Mouse (Mus musculus) Patski (cell line): Measurements from ENCODE around the gene Ap2s1. TPM values are rescaled to one million over a fixed set of nuclear protein-coding genes. Genes with fewer than 3 reads are reported as not detected.
"Not testable (repeated sequence)": the region's sequence is repeated elsewhere in the genome, so short reads cannot be mapped to it uniquely, and the experiment has no call there.

Source experiments
- ATAC-seq: fragments of 100-300 bp; one replicate; pipeline ENCODE4 v1.8.0; 2021
- CTCF ChIA-PET: fragments of 350-600 bp; sonication (Branson Sonifier 250); formaldehyde crosslinking; loops from one replicate; lab custom pipeline; 2022; ENCODE audit warnings: inconsistent platforms; lab: Charles Lee
- POLR2A ChIA-PET: fragments of 350-600 bp; sonication (Branson Sonifier 250); formaldehyde crosslinking; loops from one replicate; lab custom pipeline; 2022; ENCODE audit warnings: antibody characterized with exemption, inconsistent platforms; lab: Charles Lee
- DNase-seq: peaks from one replicate; pipeline ENCODE4 v3.0.0-alpha.2; 2011; ENCODE audit warnings: low read depth, low spot score
- H3K27me3 ChIP-seq: fragments of 371-371 bp; one replicate; pipeline ENCODE4 v1.5.1; 2021
- CTCF ChIP-seq: fragments of 100-300 bp; IDR thresholded peaks from one replicate; pipeline ENCODE4 v1.5.1; 2021
- in situ Hi-C: fragments of 300-500 bp; cut with MboI; formaldehyde crosslinking; loops from 3 replicates; pipeline ENCODE4 v1.11.1; 2018; ENCODE audit warnings: low pct_unique_long_range_greater_than_20kb, mixed read lengths
- polyA plus RNA-seq: library from polyadenylated mRNA; unstranded; gene quantifications from one replicate; pipeline ENCODE4 v1.2.3, GENCODE M21; 2021

Gene Ap2s1
- polyA plus RNA-seq, 1 experiment from 2014 or later: 222 TPM

GRCm38 (mm10) chr7:16721629-16722028, 16.6 kb upstream of the Ap2s1 start, which contains the start of gene Ceacam9:
TSS of gene Ceacam9 (plus strand) at chr7:16721929.
- H3K27me3 ChIP-seq: peaks cover 6% of the 10 kb centered on the region
- in situ Hi-C loops: loop anchor here (10.0 kb wide), 1 partner anchor 87 kb away; no protein-coding TSS in a partner anchor
- ATAC-seq (no peak), DNase-seq (no peak)
- ChIA-PET POLR2A (no interaction called here), CTCF (no interaction called here)
- no peak for TF ChIP-seq CTCF

- DNase-seq, H3K27me3 ChIP-seq, CTCF ChIA-PET, ATAC-seq, POLR2A ChIA-PET: not testable (repeated sequence)
- in situ Hi-C loops: loop anchor here (10.0 kb wide), 1 partner anchor 88 kb away; no protein-coding TSS in a partner anchor
Measured at GRCm38 (mm10) chr7:16722490-16722889, 15.7 kb upstream of the Ap2s1 start.

GRCm38 (mm10) chr7:16728596-16729348, 9.4 kb upstream of the Ap2s1 start:
- peak; percentile 70 for TF ChIP-seq CTCF
- H3K27me3 ChIP-seq: no peaks in the 10 kb centered on the region
- POLR2A ChIA-PET: interaction anchor here (0.6 kb wide), 1 partner anchor 302 kb away, joined by 4 read pairs; no protein-coding TSS in a partner anchor
- ATAC-seq (peak; percentile 51), DNase-seq (no peak)
- CTCF ChIA-PET: interaction anchor here (0.7 to 1.7 kb wide), 2 partner anchors 34 to 99 kb away, joined by 4 to 10 read pairs; no protein-coding TSS in a partner anchor
- in situ Hi-C loops: loop anchor here (10.0 kb wide), 1 partner anchor 94 kb away; no protein-coding TSS in a partner anchor

- in situ Hi-C loops: loop anchor here (10.0 kb wide), 1 partner anchor 95 kb away; no protein-coding TSS in a partner anchor
- DNase-seq, POLR2A ChIA-PET, ATAC-seq, H3K27me3 ChIP-seq: not testable (repeated sequence)
- CTCF ChIA-PET: interaction anchor here (0.7 to 1.7 kb wide), 2 partner anchors 34 to 100 kb away, joined by 4 to 10 read pairs; no protein-coding TSS in a partner anchor
Measured at GRCm38 (mm10) chr7:16729563-16729962, 8.6 kb upstream of the Ap2s1 start.

GRCm38 (mm10) chr7:16730791-16731190, 7.4 kb upstream of the Ap2s1 start:
- in situ Hi-C loops: no loop called here
- no peak for DNase-seq
- no peaks in the 10 kb centered on the region for H3K27me3 ChIP-seq
- ATAC-seq: no peak
- ChIA-PET CTCF (interaction anchor here (1.7 kb wide), 1 partner anchor 101 kb away, joined by 10 read pairs; no protein-coding TSS in a partner anchor), POLR2A (no interaction called here)
- TF ChIP-seq CTCF: no peak

- in situ Hi-C loops: no loop called here
- ChIA-PET POLR2A (no interaction called here), CTCF (interaction anchor here (0.7 kb wide), 1 partner anchor 103 kb away, joined by 3 read pairs; no protein-coding TSS in a partner anchor)
- DNase-seq (peak; percentile 38), ATAC-seq (no peak)
- H3K27me3 ChIP-seq: no peaks in the 10 kb centered on the region
- TF ChIP-seq CTCF: no peak
Measured at GRCm38 (mm10) chr7:16731893-16732422, 6.3 kb upstream of the Ap2s1 start.

GRCm38 (mm10) chr7:16737606-16738072, 571 bp upstream of the Ap2s1 start:
- ATAC-seq: peak; percentile 2
- no peak for DNase-seq
- TF ChIP-seq CTCF: no peak
- ChIA-PET CTCF (interaction anchor here (1.4 to 1.9 kb wide), 2 partner anchors 108 to 110 kb away, joined by 3 to 6 read pairs; no protein-coding TSS in a partner anchor), POLR2A (no interaction called here)
- in situ Hi-C loops: no loop called here
- no peaks in the 10 kb centered on the region for H3K27me3 ChIP-seq

- ATAC-seq: no peak
- CTCF ChIA-PET: interaction anchor here (1.9 kb wide), 1 partner anchor 110 kb away, joined by 6 read pairs; no protein-coding TSS in a partner anchor
Measured at GRCm38 (mm10) chr7:16739056-16739604, 920 bp downstream of the Ap2s1 start.

GRCm38 (mm10) chr7:16745373-16745772, 7.2 kb downstream of the Ap2s1 start:
- DNase-seq (no peak), ATAC-seq (no peak)
- ChIA-PET POLR2A (no interaction called here), CTCF (interaction anchor here (0.6 to 1.6 kb wide), 5 partner anchors 12 to 72 kb away, joined by 3 to 7 read pairs (median 4); partner anchors contain the start of gene Slc1a5)
- in situ Hi-C loops: loop anchor here (5.0 kb wide), 1 partner anchor 52 kb away; no protein-coding TSS in a partner anchor
- TF ChIP-seq CTCF: no peak
- H3K27me3 ChIP-seq: no peaks in the 10 kb centered on the region

More at GRCm38 (mm10) chr7:16739056-16739604, 920 bp downstream of the Ap2s1 start:
- POLR2A ChIA-PET: no interaction called here
- in situ Hi-C loops: no loop called here
- TF ChIP-seq CTCF: no peak
- DNase-seq: no peak
- no peaks in the 10 kb centered on the region for H3K27me3 ChIP-seq

- ChIA-PET POLR2A (no interaction called here), CTCF (interaction anchor here (0.6 to 1.6 kb wide), 5 partner anchors 11 to 72 kb away, joined by 3 to 5 read pairs (median 3); partner anchors contain the start of gene Slc1a5)
- no peaks in the 10 kb centered on the region for H3K27me3 ChIP-seq
- ATAC-seq (no peak), DNase-seq (no peak)
- TF ChIP-seq CTCF: peak; percentile 70
- in situ Hi-C loops: loop anchor here (5.0 kb wide), 1 partner anchor 51 kb away; no protein-coding TSS in a partner anchor
Measured at GRCm38 (mm10) chr7:16746093-16746492, 7.9 kb downstream of the Ap2s1 start.
